Mouse (Mus musculus): ENCODE results near the gene Shc4.

- TF ChIP-seq CTCF (IDR thresholded peaks at IDR 0.05; ENCODE audit: low read depth) (no peak), EP300 (IDR thresholded peaks at IDR 0.05; ENCODE audit: low read depth) (no peak)
Observed at GRCm38 (mm10) chr2:125764531-125764930, 40.6 kb upstream of the Shc4 start.

All from heart, postnatal 0 days (tissue).